Mouse (Mus musculus) stomach, embryonic 14.5 days (tissue): ENCODE measurements around the gene Slc25a12. TPM values are rescaled to one million over a fixed set of nuclear protein-coding genes. Genes with fewer than 3 reads are reported as not detected.

Experiments used
- ATAC-seq: fragments of 200-750 bp; cut with Nextera tagmentation; 2 replicates; pipeline ENCODE4 v1.8.0; 2017; ENCODE audit warnings: low read depth, moderate TSS enrichment; ENCODE audit not compliant: insufficient number of reproducible peaks, insufficient read depth, low FRiP score
- H3K27ac ChIP-seq: fragments of 300-500 bp; sonication (generic); 2 replicates; pipeline ENCODE4 v1.5.1; 2014; ENCODE audit warnings: mild to moderate bottlenecking, low read length, moderate library complexity, mixed read lengths
- H3K27me3 ChIP-seq: fragments of 300-500 bp; sonication (generic); 2 replicates; pipeline ENCODE4 v1.6.1; 2014; ENCODE audit warnings: low read length, control low read depth, mixed read lengths; ENCODE audit not compliant: control insufficient read depth, insufficient read depth
- H3K36me3 ChIP-seq: fragments of 300-500 bp; sonication (generic); 2 replicates; pipeline ENCODE4 v1.6.1; 2014; ENCODE audit warnings: mild to moderate bottlenecking, control low read depth, low read length, moderate library complexity, mixed read lengths; ENCODE audit not compliant: control insufficient read depth, insufficient read depth
- H3K4me1 ChIP-seq: fragments of 300-500 bp; sonication (generic); 2 replicates; pipeline ENCODE4 v1.6.1; 2014; ENCODE audit warnings: low read length, control low read depth, mixed read lengths; ENCODE audit not compliant: control insufficient read depth, insufficient read depth
- H3K4me2 ChIP-seq: fragments of 300-500 bp; sonication (generic); replicated peaks from 2 replicates; pipeline ENCODE4 v1.6.1; 2014; ENCODE audit warnings: low read depth, low read length, control low read depth
- H3K4me3 ChIP-seq: fragments of 300-500 bp; sonication (generic); 2 replicates; pipeline ENCODE4 v1.5.1; 2014; ENCODE audit warnings: low read depth, low read length, control low read depth
- H3K9ac ChIP-seq: fragments of 300-500 bp; sonication (generic); replicated peaks from 2 replicates; pipeline ENCODE4 v1.6.1; 2014; ENCODE audit warnings: low read depth, mild to moderate bottlenecking, control low read depth, low read length, moderate library complexity, mixed read lengths
- H3K9me3 ChIP-seq: fragments of 300-500 bp; sonication (generic); 2 replicates; pipeline ENCODE4 v1.6.1; 2016; ENCODE audit warnings: low read depth, low read length, control low read depth; ENCODE audit not compliant: control insufficient read depth
- WGBS: fragments of 180-500 bp; shearing (Covaris S2); extraction: QIAGEN DNeasy Blood & Tissue Kit; methylation state at CpG from one replicate; pipeline ENCODE4 v1.1.7; 2014; 5-methylcytosine and 5-hydroxymethylcytosine counted together
- polyA plus RNA-seq: library from polyadenylated mRNA; unstranded; fragments of >200 nt; fragmentation: Nextera tagmentation; extraction: Ambion mirVana; gene quantifications from 2 replicates; pipeline ENCODE4 v1.2.1, GENCODE M21; 2014

Slc25a12 gene
- polyA plus RNA-seq, 1 experiment from 2014 or later, result 35.8 TPM

- 88% methylated on average over 1 of the region's 1 CpGs for WGBS
- peaks cover 14% of the 10 kb centered on the region for H3K36me3 ChIP-seq
- H3K9ac ChIP-seq, result no peak overlapping the region
- no peak overlapping the region for H3K4me2 ChIP-seq
- H3K4me3 ChIP-seq, result no peak overlapping the region
- H3K27ac ChIP-seq, result no peak overlapping the region
- no peaks in the 10 kb centered on the region for H3K27me3 ChIP-seq
- no peak for ATAC-seq
- H3K4me1 ChIP-seq, result no peaks in the 10 kb centered on the region
- H3K9me3 ChIP-seq, result no peaks in the 10 kb centered on the region
These were observed 137.9 kb downstream of the Slc25a12 start for GRCm38 (mm10) chr2:71229603-71230002.

- ATAC-seq, result no peak
- Histone ChIP-seq H3K27me3 (no peaks in the 10 kb centered on the region), H3K4me1 (no peaks in the 10 kb centered on the region), H3K27ac (no peak overlapping the region), H3K36me3 (peaks cover 32% of the 10 kb centered on the region), H3K9me3 (no peaks in the 10 kb centered on the region), H3K9ac (no peak overlapping the region), H3K4me3 (no peak overlapping the region), H3K4me2 (no peak overlapping the region)
- 40% methylated on average over 1 of the region's 1 CpGs for WGBS
These were observed 140.2 kb downstream of the Slc25a12 start for GRCm38 (mm10) chr2:71227398-71227797.

Other genes starting within 250 kb of the Slc25a12 start
- gene Cybrd1, start 249.8 kb downstream of the Slc25a12 start, polyA plus RNA-seq, result 6.2 and 7.2 TPM in 2 replicates
- gene Dync1i2, start 156.0 kb downstream of the Slc25a12 start, polyA plus RNA-seq, result 100 and 105 TPM in 2 replicates
- gene Hat1, start 21.2 kb upstream of the Slc25a12 start, polyA plus RNA-seq, result 120 and 128 TPM in 2 replicates
- 46.9 and 52.9 TPM in 2 replicates for gene Metap1d, start 85.5 kb upstream of the Slc25a12 start, polyA plus RNA-seq
- 10.8 and 11.3 TPM in 2 replicates for gene Dlx1, start 160.4 kb upstream of the Slc25a12 start, polyA plus RNA-seq
- 6.4 and 6.9 TPM in 2 replicates for gene Dlx2, start 179.0 kb upstream of the Slc25a12 start, polyA plus RNA-seq